Mouse (Mus musculus): ENCODE data around the gene Map7. TPM values are rescaled to one million over a fixed set of nuclear protein-coding genes. Genes with fewer than 3 reads are reported as not detected.

The Map7 gene
- polyA plus RNA-seq, 1 experiment: 0.23 TPM

GRCm38 (mm10) chr10:20268945-20269344 lies 120.7 kb downstream of the Map7 start:
- TF ChIP-seq CTCF (IDR thresholded peaks at IDR 0.05; ENCODE audit: borderline replicate concordance, insufficient read depth, low read length) (no peak), POLR2A (IDR thresholded peaks at IDR 0.05; ENCODE audit: low read depth, low read length) (no peak)
- Histone ChIP-seq H3K4me3 (ENCODE audit: insufficient read depth, low read length) (no peak overlapping the region), H3K27ac (ENCODE audit: insufficient read depth, low read length) (no peak overlapping the region), H3K4me1 (ENCODE audit: control insufficient read depth, insufficient read depth, low read length) (no peaks in the 10 kb centered on the region)

GRCm38 (mm10) chr10:20272380-20272779 lies 124.1 kb downstream of the Map7 start:
- no peak overlapping the region for H3K4me3 ChIP-seq (ENCODE audit: insufficient read depth, low read length)
- no peak overlapping the region for H3K27ac ChIP-seq (ENCODE audit: insufficient read depth, low read length)
- no peak for TF ChIP-seq POLR2A (IDR thresholded peaks at IDR 0.05; ENCODE audit: low read depth, low read length)
- no peak for TF ChIP-seq CTCF (IDR thresholded peaks at IDR 0.05; ENCODE audit: borderline replicate concordance, insufficient read depth, low read length)
- H3K4me1 ChIP-seq (ENCODE audit: control insufficient read depth, insufficient read depth, low read length): no peaks in the 10 kb centered on the region

GRCm38 (mm10) chr10:20273278-20273677 lies 125.0 kb downstream of the Map7 start:
- TF ChIP-seq POLR2A (IDR thresholded peaks at IDR 0.05; ENCODE audit: low read depth, low read length) (no peak), CTCF (IDR thresholded peaks at IDR 0.05; ENCODE audit: borderline replicate concordance, insufficient read depth, low read length) (no peak)
- no peak overlapping the region for H3K4me3 ChIP-seq (ENCODE audit: insufficient read depth, low read length)
- no peaks in the 10 kb centered on the region for H3K4me1 ChIP-seq (ENCODE audit: control insufficient read depth, insufficient read depth, low read length)
- H3K27ac ChIP-seq (ENCODE audit: insufficient read depth, low read length): no peak overlapping the region

DNA sequence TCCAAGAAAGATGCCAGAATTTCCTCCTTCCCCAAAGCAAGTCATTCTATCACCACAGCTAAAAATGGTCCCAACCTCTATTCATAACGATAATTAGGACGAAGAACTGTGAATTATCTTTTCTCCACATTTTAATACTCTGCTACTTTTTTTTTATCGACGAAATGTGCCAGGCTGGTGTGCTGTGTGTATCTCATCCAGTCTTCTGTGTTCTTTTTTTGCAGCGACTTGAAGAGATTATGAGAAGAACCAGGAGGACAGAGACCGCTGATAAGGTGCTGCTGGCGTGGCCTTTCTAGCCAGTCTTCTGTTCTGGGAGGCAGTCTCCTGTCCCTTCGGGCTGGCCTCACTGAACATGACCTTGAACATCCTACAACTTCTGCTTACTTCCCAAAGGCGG lies 125.8 kb downstream of the Map7 start:
- H3K27ac ChIP-seq (ENCODE audit: insufficient read depth, low read length): no peak overlapping the region
- H3K4me3 ChIP-seq (ENCODE audit: insufficient read depth, low read length): no peak overlapping the region
- no peak for TF ChIP-seq CTCF (IDR thresholded peaks at IDR 0.05; ENCODE audit: borderline replicate concordance, insufficient read depth, low read length)
- TF ChIP-seq POLR2A (IDR thresholded peaks at IDR 0.05; ENCODE audit: low read depth, low read length): no peak
- H3K4me1 ChIP-seq (ENCODE audit: control insufficient read depth, insufficient read depth, low read length): no peaks in the 10 kb centered on the region

DNA sequence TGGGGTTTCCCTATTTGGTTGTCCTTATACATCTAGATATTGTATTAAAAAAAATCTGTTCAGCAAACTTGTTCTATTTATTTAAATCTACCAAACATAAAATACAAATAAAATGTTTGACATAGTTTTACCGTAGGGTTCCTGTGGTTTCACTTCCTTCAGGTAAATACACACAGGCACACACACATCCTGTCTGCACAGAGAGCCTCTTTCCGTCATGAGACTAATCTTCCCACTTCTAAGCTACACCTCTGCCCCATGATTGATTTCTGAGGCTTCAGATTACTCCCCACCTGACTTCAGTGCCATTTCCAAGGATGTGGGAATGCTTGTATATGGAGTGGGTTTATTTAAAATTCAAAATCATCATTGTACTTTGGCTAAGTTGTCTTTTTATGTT lies 133.2 kb downstream of the Map7 start:
- H3K4me3 ChIP-seq (ENCODE audit: insufficient read depth, low read length): no peak overlapping the region
- TF ChIP-seq CTCF (IDR thresholded peaks at IDR 0.05; ENCODE audit: borderline replicate concordance, insufficient read depth, low read length): no peak
- no peak for TF ChIP-seq POLR2A (IDR thresholded peaks at IDR 0.05; ENCODE audit: low read depth, low read length)
- H3K27ac ChIP-seq (ENCODE audit: insufficient read depth, low read length): no peak overlapping the region

DNA sequence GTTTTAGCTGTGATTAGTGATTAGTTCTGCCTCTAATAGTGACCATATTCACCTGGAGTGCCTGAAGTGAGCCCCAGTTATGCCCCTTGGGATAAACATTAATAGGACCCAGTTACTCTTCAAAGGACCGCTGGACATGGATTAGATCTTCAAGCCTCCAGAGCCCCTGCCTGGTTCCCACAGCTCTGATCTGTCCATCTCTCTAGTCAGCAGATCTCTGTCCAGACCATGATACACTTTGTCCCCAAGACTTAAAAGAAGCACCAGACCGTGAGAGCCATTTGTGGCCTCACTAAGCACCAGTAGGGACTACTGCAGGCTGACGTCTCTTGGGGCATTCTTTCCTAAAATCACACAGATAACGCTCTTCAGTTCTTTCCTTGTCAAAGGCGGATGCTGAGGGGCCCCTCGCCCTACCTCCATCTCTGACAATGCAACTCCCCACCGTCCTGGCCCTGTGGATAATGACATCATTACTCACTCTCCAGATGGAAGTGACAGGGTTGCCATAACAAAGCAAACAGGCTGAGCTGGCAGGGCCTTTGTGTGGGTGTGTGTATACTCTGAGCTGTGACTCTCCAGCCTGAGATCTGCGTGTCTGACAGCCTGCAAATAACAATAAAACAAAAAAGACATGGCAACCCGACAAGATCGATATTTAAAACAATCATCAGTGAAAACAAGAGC lies 137.2 kb downstream of the Map7 start:
- H3K27ac ChIP-seq (ENCODE audit: insufficient read depth, low read length): no peak overlapping the region
- TF ChIP-seq POLR2A (IDR thresholded peaks at IDR 0.05; ENCODE audit: low read depth, low read length) (no peak), CTCF (IDR thresholded peaks at IDR 0.05; ENCODE audit: borderline replicate concordance, insufficient read depth, low read length) (no peak)
- H3K4me3 ChIP-seq (ENCODE audit: insufficient read depth, low read length): no peak overlapping the region
- H3K4me1 ChIP-seq (ENCODE audit: control insufficient read depth, insufficient read depth, low read length): peaks cover 6% of the 10 kb centered on the region

More for the DNA sequence above, 133.2 kb downstream of the Map7 start:
- H3K4me1 ChIP-seq (ENCODE audit: control insufficient read depth, insufficient read depth, low read length): peaks cover 6% of the 10 kb centered on the region

DNA sequence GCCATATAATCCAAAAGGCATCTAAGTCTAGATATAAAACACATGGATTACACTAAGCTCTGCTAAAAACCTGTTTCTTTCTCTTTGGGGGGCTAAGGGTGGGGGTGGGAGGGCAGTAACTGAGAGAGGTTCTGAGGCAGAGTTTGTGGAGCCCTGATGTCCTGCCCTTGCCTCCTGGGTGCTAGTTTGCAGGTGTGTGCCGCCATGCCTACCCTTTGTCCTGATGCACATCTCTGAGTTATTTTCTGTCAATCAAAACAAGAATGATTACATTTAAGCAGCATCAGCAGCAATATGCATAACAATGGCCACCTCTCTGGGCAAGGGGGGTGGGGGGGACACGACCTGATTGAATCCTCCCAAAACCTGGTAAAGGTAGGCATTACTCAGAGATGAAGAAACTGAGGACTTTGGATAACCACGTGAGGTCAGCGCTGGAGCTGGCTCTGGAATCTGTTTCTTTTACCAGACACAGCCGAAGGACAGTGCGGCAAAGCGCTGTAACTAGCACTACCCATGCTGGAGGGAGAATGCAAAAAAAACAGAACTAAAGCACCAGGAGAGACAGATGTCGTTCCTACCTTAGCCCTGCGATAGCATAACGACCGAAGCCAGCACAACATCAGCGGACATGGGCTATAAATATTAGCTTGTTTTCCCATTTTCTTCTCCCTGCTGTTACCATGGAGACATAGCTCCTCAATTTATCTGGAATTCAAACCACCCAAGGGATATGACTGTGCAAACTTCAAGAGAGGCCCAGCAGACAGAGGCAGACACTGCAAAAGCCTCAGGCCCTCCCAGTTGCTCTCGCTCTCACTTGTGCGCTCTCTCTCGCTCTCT lies 137.9 kb downstream of the Map7 start:
- Histone ChIP-seq H3K4me3 (ENCODE audit: insufficient read depth, low read length) (no peak overlapping the region), H3K27ac (ENCODE audit: insufficient read depth, low read length) (no peak overlapping the region), H3K4me1 (ENCODE audit: control insufficient read depth, insufficient read depth, low read length) (peaks cover 6% of the 10 kb centered on the region)
- TF ChIP-seq CTCF (IDR thresholded peaks at IDR 0.05; ENCODE audit: borderline replicate concordance, insufficient read depth, low read length) (no peak), POLR2A (IDR thresholded peaks at IDR 0.05; ENCODE audit: low read depth, low read length) (no peak)

DNA sequence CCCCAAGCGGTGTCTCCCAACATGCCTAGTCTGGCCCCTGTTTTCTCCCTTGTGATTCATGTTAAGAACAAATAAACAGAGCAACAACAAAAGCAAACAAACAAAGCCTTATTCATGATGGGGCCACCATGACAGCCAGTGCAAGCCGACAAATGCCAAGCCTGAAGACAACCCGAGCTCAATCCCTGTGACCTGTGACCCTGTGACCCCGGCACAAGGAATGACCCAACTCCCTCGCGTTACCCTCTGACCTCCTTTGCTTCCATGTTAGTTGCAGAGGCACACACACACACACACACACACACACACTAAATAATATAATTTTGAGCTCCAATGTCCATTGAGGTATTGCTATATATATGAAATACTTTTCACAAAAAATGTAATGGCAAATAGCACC lies 139.1 kb downstream of the Map7 start:
- H3K4me3 ChIP-seq (ENCODE audit: insufficient read depth, low read length): no peak overlapping the region
- H3K27ac ChIP-seq (ENCODE audit: insufficient read depth, low read length): no peak overlapping the region
- H3K4me1 ChIP-seq (ENCODE audit: control insufficient read depth, insufficient read depth, low read length): peaks cover 6% of the 10 kb centered on the region
- no peak for TF ChIP-seq POLR2A (IDR thresholded peaks at IDR 0.05; ENCODE audit: low read depth, low read length)
- TF ChIP-seq CTCF (IDR thresholded peaks at IDR 0.05; ENCODE audit: borderline replicate concordance, insufficient read depth, low read length): no peak

GRCm38 (mm10) chr10:20290467-20290883 lies 142.2 kb downstream of the Map7 start:
- TF ChIP-seq POLR2A (IDR thresholded peaks at IDR 0.05; ENCODE audit: low read depth, low read length) (no peak), CTCF (IDR thresholded peaks at IDR 0.05; ENCODE audit: borderline replicate concordance, insufficient read depth, low read length) (peak; percentile 82)
- no peak overlapping the region for H3K4me3 ChIP-seq (ENCODE audit: insufficient read depth, low read length)
- no peak overlapping the region for H3K27ac ChIP-seq (ENCODE audit: insufficient read depth, low read length)
- H3K4me1 ChIP-seq (ENCODE audit: control insufficient read depth, insufficient read depth, low read length): peaks cover 6% of the 10 kb centered on the region

DNA sequence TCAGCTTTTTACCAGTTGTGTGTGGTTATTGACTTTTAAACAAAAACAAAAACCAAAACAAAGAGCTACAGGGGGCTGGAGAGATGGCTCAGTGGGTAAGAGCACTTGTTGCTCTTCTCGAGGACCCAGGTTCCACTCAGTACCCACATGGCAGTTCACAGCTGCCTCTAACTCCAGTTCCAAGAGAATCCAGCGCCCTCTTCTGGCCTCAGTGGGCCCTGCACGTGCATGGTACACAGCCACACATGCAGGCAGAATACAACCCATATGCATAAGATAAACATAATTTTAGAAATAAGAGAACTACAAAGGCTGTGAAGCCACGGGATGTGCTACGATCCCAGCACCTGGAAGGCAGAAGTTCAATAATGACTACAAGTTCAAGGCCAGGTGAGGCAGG lies 147.7 kb downstream of the Map7 start:
- Histone ChIP-seq H3K4me1 (ENCODE audit: control insufficient read depth, insufficient read depth, low read length) (no peaks in the 10 kb centered on the region), H3K27ac (ENCODE audit: insufficient read depth, low read length) (no peak overlapping the region), H3K4me3 (ENCODE audit: insufficient read depth, low read length) (no peak overlapping the region)
- TF ChIP-seq CTCF (IDR thresholded peaks at IDR 0.05; ENCODE audit: borderline replicate concordance, insufficient read depth, low read length) (no peak), POLR2A (IDR thresholded peaks at IDR 0.05; ENCODE audit: low read depth, low read length) (no peak)
